Mouse (Mus musculus) hindbrain, postnatal 0 days (tissue): ENCODE results near the gene Rps21. TPM values are rescaled to one million over a fixed set of nuclear protein-coding genes. Genes with fewer than 3 reads are reported as not detected.

Experiments used
- ATAC-seq: fragments of 200-750 bp; cut with Nextera tagmentation; 2 replicates; pipeline ENCODE4 v1.8.0; 2017; ENCODE audit warnings: mild to moderate bottlenecking, moderate TSS enrichment, moderate library complexity
- DNase-seq: peaks from one replicate; pipeline ENCODE4 v3.0.0-alpha.2; 2015; ENCODE audit warnings: low spot score
- H3K27ac ChIP-seq: fragments of 300-500 bp; sonication (generic); 2 replicates; pipeline ENCODE4 v1.5.1; 2014; ENCODE audit warnings: mild to moderate bottlenecking
- H3K27me3 ChIP-seq: fragments of 300-500 bp; sonication (generic); 2 replicates; pipeline ENCODE4 v1.6.1; 2014; ENCODE audit warnings: low read length, mixed read lengths; ENCODE audit not compliant: insufficient read depth
- H3K36me3 ChIP-seq: fragments of 300-500 bp; sonication (generic); 2 replicates; pipeline ENCODE4 v1.6.1; 2014; ENCODE audit warnings: low read length, mixed read lengths; ENCODE audit not compliant: insufficient read depth
- H3K4me1 ChIP-seq: fragments of 300-500 bp; sonication (generic); 2 replicates; pipeline ENCODE4 v1.6.1; 2014; ENCODE audit warnings: antibody characterized with exemption, low read length, mixed read lengths; ENCODE audit not compliant: insufficient read depth
- H3K4me2 ChIP-seq: fragments of 300-500 bp; sonication (generic); 2 replicates; pipeline ENCODE4 v1.6.1; 2014; ENCODE audit warnings: low read depth, mild to moderate bottlenecking, low read length, moderate library complexity, mixed read lengths
- H3K4me3 ChIP-seq: fragments of 300-500 bp; sonication (generic); 2 replicates; pipeline ENCODE4 v1.5.1; 2014; ENCODE audit warnings: low read length
- H3K9ac ChIP-seq: fragments of 300-500 bp; sonication (generic); replicated peaks from 2 replicates; pipeline ENCODE4 v1.6.1; 2014; ENCODE audit warnings: mild to moderate bottlenecking, low read length, moderate library complexity, mixed read lengths
- H3K9me3 ChIP-seq: fragments of 300-500 bp; sonication (generic); 2 replicates; pipeline ENCODE4 v1.6.1; 2016; ENCODE audit warnings: low read length, mixed read lengths
- CTCF ChIP-seq: IDR thresholded peaks from 2 replicates; pipeline ENCODE4 v1.5.1; 2016; ENCODE audit warnings: antibody characterized with exemption, control low read depth, low read depth
- WGBS: fragments of 180-500 bp; shearing (Covaris S2); extraction: QIAGEN DNeasy Blood & Tissue Kit; methylation state at CpG from one replicate; pipeline ENCODE4 v1.1.7; 2014; 5-methylcytosine and 5-hydroxymethylcytosine counted together
- polyA plus RNA-seq: library from polyadenylated mRNA; unstranded; fragments of >200 nt; fragmentation: Nextera tagmentation; extraction: Ambion mirVana; gene quantifications from 2 replicates; pipeline ENCODE4 v1.2.1, GENCODE M21; 2015
- total RNA-seq: library from RNA; depleted of rRNA; stranded (reverse); fragments of >200 nt; gene quantifications from 2 replicates; pipeline ENCODE4 v1.2.3, GENCODE M21; 2014

Rps21 gene
- total and polyA plus RNA-seq, 2 experiments from 2014 or later: 465 to 857 TPM

DNA sequence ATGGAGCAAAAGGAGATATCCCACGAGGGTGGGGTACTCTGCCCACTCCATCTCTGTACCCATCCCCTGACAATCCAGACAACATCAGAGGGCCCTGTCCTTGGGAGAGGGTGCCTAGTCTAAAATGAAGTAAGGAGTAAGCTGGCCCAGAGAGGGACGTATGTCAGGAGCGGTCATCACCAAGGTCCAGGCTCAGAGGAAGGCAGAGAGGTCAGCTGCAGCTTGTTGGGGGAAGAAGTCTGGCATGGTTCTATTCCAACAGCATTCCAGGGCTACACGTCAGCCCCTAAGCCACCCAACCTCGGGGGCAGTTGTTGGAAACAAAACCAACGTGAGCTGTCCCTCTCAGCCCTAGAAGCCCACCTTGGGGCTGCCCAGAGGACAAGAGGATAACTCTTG is 29.1 kb upstream of the Rps21 start:
- no peak overlapping the region for H3K27ac ChIP-seq
- no peak overlapping the region for H3K4me3 ChIP-seq
- H3K27me3 ChIP-seq: peaks cover 11% of the 10 kb centered on the region; the same call in 1 of the 2 replicates
- no peaks in the 10 kb centered on the region for H3K36me3 ChIP-seq
- no peak for TF ChIP-seq CTCF
- H3K9ac ChIP-seq: no peak overlapping the region
- H3K4me2 ChIP-seq: peak overlapping the region; percentile 35; the same call in 1 of the 2 replicates
- no peak for DNase-seq
- H3K9me3 ChIP-seq: no peaks in the 10 kb centered on the region
- peaks cover 22% of the 10 kb centered on the region; the same call in 1 of the 2 replicates for H3K4me1 ChIP-seq
- WGBS: 51% methylated on average over 6 of the region's 6 CpGs
- ATAC-seq: no peak

DNA sequence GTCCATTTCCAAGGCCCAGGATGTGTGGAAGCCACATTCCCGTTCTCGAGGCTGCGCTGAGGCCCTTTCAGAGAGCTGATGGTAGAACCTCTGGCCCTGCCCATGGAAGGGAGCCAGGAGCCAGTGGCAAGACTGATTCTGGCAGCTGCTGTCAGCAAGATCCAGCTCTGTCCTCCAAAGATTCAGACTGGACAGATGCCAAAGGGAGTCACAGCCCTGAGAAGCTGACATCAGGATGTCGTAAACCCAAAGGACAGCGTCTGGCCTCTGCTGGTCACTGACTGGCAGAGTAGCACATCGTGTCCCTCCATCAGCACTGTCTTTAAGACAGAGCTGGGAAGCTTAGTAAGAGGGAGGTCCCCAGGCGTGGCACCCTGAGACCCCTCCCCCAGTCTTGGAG is 28.6 kb upstream of the Rps21 start:
- Histone ChIP-seq H3K9ac (no peak overlapping the region), H3K4me3 (no peak overlapping the region), H3K27ac (no peak overlapping the region), H3K36me3 (no peaks in the 10 kb centered on the region), H3K4me1 (peaks cover 22% of the 10 kb centered on the region; the same call in 1 of the 2 replicates), H3K4me2 (no peak overlapping the region), H3K9me3 (no peaks in the 10 kb centered on the region), H3K27me3 (peaks cover 11% of the 10 kb centered on the region; the same call in 1 of the 2 replicates)
- 0 out of 2 replicates have a peak, but pooled peaks have one; percentile 8 for TF ChIP-seq CTCF
- WGBS: 52% methylated on average over 7 of the region's 7 CpGs
- DNase-seq (peak; percentile 54), ATAC-seq (no peak)

DNA sequence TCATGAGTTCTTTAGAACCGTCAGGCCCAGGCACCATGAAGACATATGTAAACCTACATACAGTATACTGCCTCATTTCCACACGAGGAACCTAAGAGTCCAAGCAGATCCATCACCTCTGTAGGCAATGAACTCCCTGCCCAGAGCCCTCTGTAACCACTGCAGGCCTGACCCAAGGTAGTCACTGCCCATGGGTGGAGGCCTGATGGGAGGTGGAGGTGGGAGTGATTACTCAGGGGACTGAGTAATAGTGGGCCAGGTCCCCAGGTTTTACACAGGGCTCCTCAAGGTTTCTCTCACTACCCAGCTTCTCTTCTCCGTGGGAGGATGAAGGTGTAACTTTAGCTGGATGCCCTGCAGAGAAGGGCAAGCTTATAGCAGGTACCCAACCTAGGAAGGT is 28.0 kb upstream of the Rps21 start:
- H3K9ac ChIP-seq: no peak overlapping the region
- TF ChIP-seq CTCF: no peak
- no peak for DNase-seq

DNA sequence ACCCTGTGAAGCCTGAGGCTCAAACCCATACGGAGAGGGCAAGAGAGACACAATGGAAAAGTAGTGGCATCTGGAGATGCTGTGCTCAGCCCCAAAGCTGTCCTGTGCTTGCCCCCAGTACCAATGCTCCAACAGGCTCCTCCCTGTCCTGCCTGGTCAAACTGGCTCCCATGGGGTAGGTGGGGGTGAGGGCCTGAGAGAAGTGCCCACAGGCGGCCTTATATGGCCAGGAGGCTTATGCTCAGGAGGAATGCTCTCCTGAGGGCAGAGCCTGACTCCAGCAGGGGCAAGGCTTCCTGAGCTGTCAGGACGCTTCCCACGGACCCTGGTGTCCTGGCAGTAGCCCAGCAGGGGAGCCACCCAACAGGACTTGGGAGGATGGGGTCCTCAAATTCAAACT is 26.7 kb upstream of the Rps21 start:
- H3K9ac ChIP-seq: no peak overlapping the region
- H3K27me3 ChIP-seq: peaks cover 7% of the 10 kb centered on the region; the same call in 1 of the 2 replicates
- no peaks in the 10 kb centered on the region for H3K36me3 ChIP-seq
- WGBS: 47% methylated on average over 4 of the region's 4 CpGs
- H3K4me2 ChIP-seq: no peak overlapping the region
- no peak overlapping the region for H3K4me3 ChIP-seq
- TF ChIP-seq CTCF: no peak
- no peak for ATAC-seq
- H3K4me1 ChIP-seq: peaks cover 16% of the 10 kb centered on the region; the same call in 1 of the 2 replicates
- H3K27ac ChIP-seq: no peak overlapping the region
- no peak for DNase-seq
- no peaks in the 10 kb centered on the region for H3K9me3 ChIP-seq

More for the DNA sequence above, 28.0 kb upstream of the Rps21 start:
- Histone ChIP-seq H3K4me2 (no peak overlapping the region), H3K4me3 (no peak overlapping the region), H3K27ac (no peak overlapping the region), H3K36me3 (no peaks in the 10 kb centered on the region), H3K4me1 (peaks cover 22% of the 10 kb centered on the region; the same call in 1 of the 2 replicates), H3K27me3 (peaks cover 11% of the 10 kb centered on the region; the same call in 1 of the 2 replicates), H3K9me3 (no peaks in the 10 kb centered on the region)
- WGBS: 80% methylated on average over 3 of the region's 3 CpGs
- no peak for ATAC-seq

DNA sequence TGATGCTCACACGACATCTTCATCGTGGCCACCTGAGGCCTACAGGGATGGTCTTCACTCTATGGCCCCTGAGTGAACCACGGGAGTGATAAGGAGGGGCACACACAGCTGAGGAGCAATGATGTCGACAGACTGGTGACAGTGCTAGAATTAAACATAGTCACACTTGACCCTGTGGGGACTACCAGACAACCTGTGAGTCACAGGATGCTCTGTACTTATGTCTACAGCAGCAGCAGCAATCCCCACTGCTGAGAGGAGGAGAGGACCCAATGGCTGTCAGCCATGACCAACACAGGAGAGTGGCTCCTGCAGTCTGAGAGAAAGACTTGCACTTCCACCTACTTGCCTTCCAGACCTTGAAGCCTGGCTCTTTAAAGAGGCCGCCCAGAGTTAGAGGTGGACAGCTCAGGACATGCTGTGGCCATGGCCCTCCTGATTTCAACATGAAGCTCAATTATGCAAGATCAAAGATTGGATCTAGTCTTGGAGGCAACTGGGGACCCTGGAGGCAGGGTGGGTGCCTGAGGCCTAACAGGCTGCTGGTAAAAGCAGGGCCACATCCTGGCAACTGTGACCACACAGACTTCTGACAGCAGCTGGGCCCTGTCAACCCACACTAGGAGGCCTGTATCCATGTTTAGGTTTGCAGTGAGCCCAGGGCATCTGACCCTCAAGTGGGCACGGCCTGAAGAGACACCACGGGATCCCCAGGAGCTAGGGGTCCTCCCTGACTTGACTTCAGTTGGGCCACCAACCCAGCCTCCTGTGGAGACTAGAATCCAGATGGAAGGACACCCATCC is 23.9 kb upstream of the Rps21 start:
- 89% methylated on average over 7 of the region's 7 CpGs for WGBS
- no peak for ATAC-seq

DNA sequence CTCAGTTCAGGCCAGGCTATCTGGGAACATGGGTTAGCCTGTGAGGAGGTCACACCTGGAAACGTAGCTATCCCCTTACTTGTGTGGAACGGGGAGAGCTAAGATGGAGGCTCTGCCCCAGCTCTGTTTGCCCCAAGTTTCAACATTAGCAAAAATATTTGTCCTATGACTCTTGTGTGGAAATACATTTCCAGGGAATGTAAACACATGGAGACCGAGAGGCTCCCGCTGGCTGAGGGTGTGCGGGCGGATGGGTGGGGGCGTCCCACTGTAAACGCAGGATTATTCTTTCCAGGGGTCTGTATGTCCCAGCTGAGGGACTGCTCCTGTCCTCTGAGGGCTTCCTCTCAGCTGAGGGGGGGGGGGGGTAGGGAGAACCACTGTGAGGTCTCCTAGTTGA is 22.8 kb upstream of the Rps21 start:
- DNase-seq (no peak), ATAC-seq (no peak)
- Histone ChIP-seq H3K36me3 (no peaks in the 10 kb centered on the region), H3K27ac (no peak overlapping the region), H3K4me1 (no peaks in the 10 kb centered on the region), H3K4me3 (no peak overlapping the region), H3K4me2 (no peak overlapping the region), H3K9ac (no peak overlapping the region), H3K27me3 (no peaks in the 10 kb centered on the region), H3K9me3 (no peaks in the 10 kb centered on the region)
- TF ChIP-seq CTCF: no peak
- WGBS: 92% methylated on average over 8 of the region's 8 CpGs

More for the DNA sequence above, 23.9 kb upstream of the Rps21 start:
- TF ChIP-seq CTCF: no peak
- no peak overlapping the region for H3K4me2 ChIP-seq
- H3K27me3 ChIP-seq: peaks cover 3% of the 10 kb centered on the region; the same call in 1 of the 2 replicates
- no peak overlapping the region for H3K9ac ChIP-seq
- no peaks in the 10 kb centered on the region for H3K36me3 ChIP-seq
- H3K27ac ChIP-seq: no peak overlapping the region
- no peak overlapping the region for H3K4me3 ChIP-seq
- H3K4me1 ChIP-seq: peaks cover under 1% of the 10 kb centered on the region; the same call in 1 of the 2 replicates
- no peaks in the 10 kb centered on the region for H3K9me3 ChIP-seq
- DNase-seq: no peak

DNA sequence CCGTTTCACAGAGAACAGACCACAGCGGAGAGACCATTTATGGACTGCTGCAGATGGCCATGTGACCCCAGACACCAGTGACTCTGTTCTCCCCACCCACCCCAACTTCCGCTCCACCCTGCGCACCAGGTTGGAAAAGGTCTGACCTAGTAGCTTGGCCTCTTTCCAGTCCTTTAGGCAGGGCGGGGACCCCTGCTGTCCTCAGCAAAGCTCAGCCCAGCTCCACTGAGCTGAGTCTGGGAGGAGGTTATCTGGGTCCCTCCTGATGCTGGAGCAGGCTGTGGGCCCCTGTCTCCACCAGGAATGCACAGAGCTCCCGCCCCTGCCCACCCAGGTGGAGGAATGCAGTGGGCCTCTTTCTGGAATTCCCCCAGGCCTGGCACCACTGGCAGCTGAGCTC is 22.2 kb upstream of the Rps21 start:
- 44% methylated on average over 6 of the region's 6 CpGs for WGBS
- Histone ChIP-seq H3K4me2 (no peak overlapping the region), H3K4me3 (no peak overlapping the region), H3K9ac (no peak overlapping the region), H3K27ac (no peak overlapping the region), H3K9me3 (no peaks in the 10 kb centered on the region), H3K27me3 (no peaks in the 10 kb centered on the region), H3K36me3 (no peaks in the 10 kb centered on the region), H3K4me1 (no peaks in the 10 kb centered on the region)
- no peak for TF ChIP-seq CTCF
- DNase-seq: no peak
- no peak for ATAC-seq
